Mouse (Mus musculus): ENCODE data around the gene Mrpl16.
A peak's percentile ranks its signal among the peaks of the same experiment; 100 is the strongest.

The Mrpl16 gene

GRCm38 (mm10) chr19:11800531-11801315 is 30.5 kb downstream of the Mrpl16 start:
- DNase-seq (ENCODE audit: low read depth in 1 of 2, low spot score in 2 of 2) = no peak

GRCm38 (mm10) chr19:11804423-11804822 is 34.2 kb downstream of the Mrpl16 start:
- DNase-seq (ENCODE audit: low read depth in 1 of 2, low spot score in 2 of 2) = peak in 1 of 2 experiments; percentile 16

GRCm38 (mm10) chr19:11807251-11807650 is 37.1 kb downstream of the Mrpl16 start:
- no peak for DNase-seq (ENCODE audit: low read depth in 1 of 2, low spot score in 2 of 2)

GRCm38 (mm10) chr19:11807822-11808221 is 37.6 kb downstream of the Mrpl16 start:
- no peak for DNase-seq (ENCODE audit: low read depth in 1 of 2, low spot score in 2 of 2)

- DNase-seq (ENCODE audit: low read depth in 1 of 2, low spot score in 2 of 2) = no peak
These were observed 38.3 kb downstream of the Mrpl16 start for GRCm38 (mm10) chr19:11808452-11808851.

GRCm38 (mm10) chr19:11810003-11810758 is 40.0 kb downstream of the Mrpl16 start:
- no peak for DNase-seq (ENCODE audit: low read depth in 1 of 2, low spot score in 2 of 2)

- DNase-seq (ENCODE audit: low read depth in 1 of 2, low spot score in 2 of 2) = no peak
These were observed 40.7 kb downstream of the Mrpl16 start for GRCm38 (mm10) chr19:11810856-11811255.

GRCm38 (mm10) chr19:11811688-11812365 is 41.6 kb downstream of the Mrpl16 start:
- DNase-seq (ENCODE audit: low read depth in 1 of 2, low spot score in 2 of 2) = no peak

GRCm38 (mm10) chr19:11813136-11813535 is 42.9 kb downstream of the Mrpl16 start:
- DNase-seq (ENCODE audit: low read depth in 1 of 2, low spot score in 2 of 2) = peak in 1 of 2 experiments; percentile 22

GRCm38 (mm10) chr19:11813649-11814048 is 43.5 kb downstream of the Mrpl16 start:
- DNase-seq (ENCODE audit: low read depth in 1 of 2, low spot score in 2 of 2) = no peak

GRCm38 (mm10) chr19:11814742-11815333 is 44.6 kb downstream of the Mrpl16 start:
- no peak for DNase-seq (ENCODE audit: low read depth in 1 of 2, low spot score in 2 of 2)

GRCm38 (mm10) chr19:11816706-11817105 is 46.5 kb downstream of the Mrpl16 start:
- DNase-seq (ENCODE audit: low read depth in 1 of 2, low spot score in 2 of 2) = no peak

GRCm38 (mm10) chr19:11817586-11817985 is 47.4 kb downstream of the Mrpl16 start:
- DNase-seq (ENCODE audit: low read depth in 1 of 2, low spot score in 2 of 2) = no peak

- peak in 1 of 2 experiments; percentile 35 for DNase-seq (ENCODE audit: low read depth in 1 of 2, low spot score in 2 of 2)
These were observed 48.3 kb downstream of the Mrpl16 start for GRCm38 (mm10) chr19:11818199-11819142.

- DNase-seq (ENCODE audit: low read depth in 1 of 2, low spot score in 2 of 2) = no peak
These were observed 49.0 kb downstream of the Mrpl16 start, which contains the start of gene Stx3 for GRCm38 (mm10) chr19:11819143-11819700. Gene Stx3, minus strand, starts transcription at chr19:11819403.

- peak; percentile 34 to 72 for DNase-seq (ENCODE audit: low read depth in 1 of 2, low spot score in 2 of 2)
These were observed 49.6 kb downstream of the Mrpl16 start for GRCm38 (mm10) chr19:11819800-11820199.

- DNase-seq (ENCODE audit: low read depth in 1 of 2, low spot score in 2 of 2) = no peak
These were observed 50.0 kb downstream of the Mrpl16 start for GRCm38 (mm10) chr19:11820211-11820610.

- no peak for DNase-seq (ENCODE audit: low read depth in 1 of 2, low spot score in 2 of 2)
These were observed 53.3 kb downstream of the Mrpl16 start for GRCm38 (mm10) chr19:11823346-11824065.

Measured in monocyte, adult 2 months (primary cell).